ENCODE assay signal across 8 mouse cellular contexts in the genomic region with DNA sequence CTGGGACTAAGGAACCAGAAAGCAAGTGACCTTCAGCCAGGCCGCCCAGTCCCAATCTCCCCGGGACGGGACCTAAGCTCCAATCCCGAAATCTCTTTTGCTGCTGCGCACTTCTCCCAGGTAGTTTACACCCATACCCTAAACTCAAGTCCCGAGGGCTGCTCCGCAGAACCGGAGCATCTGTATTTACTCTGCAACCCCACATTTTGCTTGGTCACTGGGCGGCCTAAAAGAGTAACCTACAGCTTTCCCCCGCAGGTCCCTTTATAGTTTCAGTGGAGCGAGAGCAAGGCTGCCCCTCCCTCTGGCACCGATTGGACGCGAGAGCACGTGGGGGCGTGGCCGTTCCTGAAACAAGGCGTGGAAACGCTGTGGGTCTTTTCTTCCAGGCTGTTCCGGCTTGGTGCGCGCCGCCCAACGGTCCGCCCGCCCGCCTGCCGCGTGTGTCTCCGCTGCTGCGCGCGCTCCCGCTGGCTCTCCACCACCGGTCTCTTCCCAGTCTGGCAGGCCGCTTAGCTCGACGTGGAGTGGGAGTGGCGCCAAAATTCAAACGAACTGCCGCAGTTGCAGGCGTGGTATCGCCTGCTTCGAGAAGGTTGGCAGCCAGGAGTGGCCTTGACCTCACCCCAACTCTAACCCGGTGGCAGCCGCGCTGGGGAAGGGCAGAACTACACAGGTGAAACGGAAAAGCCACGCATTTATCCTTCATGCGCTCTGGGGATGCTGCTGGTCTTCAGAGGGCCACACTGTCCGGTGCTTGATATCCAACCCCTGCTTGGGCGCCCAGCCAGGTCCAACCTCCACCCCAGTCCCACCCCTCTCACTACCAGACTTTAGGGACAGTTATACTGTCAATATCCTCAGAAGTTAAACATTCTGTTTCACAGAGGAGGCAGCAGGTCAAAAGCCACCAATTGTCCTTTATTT. TPM values are rescaled to one million over a fixed set of nuclear protein-coding genes. Genes with fewer than 3 reads are reported as not detected.
A peak's percentile ranks its signal among the peaks of the same experiment; 100 is the strongest.
DNase-seq lines count a peak whose midpoint lies in the region; ATAC-seq lines count a peak whose summit lies in the region.
"Not testable (repeated sequence)": the region's sequence is repeated elsewhere in the genome, so short reads cannot be mapped to it uniquely, and the experiment has no call there.

No protein-coding gene starts in this region.

- H3K36me3 ChIP-seq in hindbrain, embryonic 13.5 days: not testable (repeated sequence)

- ATAC-seq in hindbrain, embryonic 13.5 days (ENCODE audit: low FRiP score): peak; percentile 99

- 1% methylated on average over 52 of the region's 52 CpGs for WGBS in hindbrain, embryonic 13.5 days

- not testable (repeated sequence) for H3K4me1 ChIP-seq in hindbrain, embryonic 13.5 days (replicated peaks)

- peak overlapping the region; percentile 70 for H3K4me2 ChIP-seq in hindbrain, embryonic 13.5 days

- H3K9me3 ChIP-seq in hindbrain, embryonic 13.5 days: not testable (repeated sequence)

- peak overlapping the region; percentile 45 for H3K4me3 ChIP-seq in hindbrain, embryonic 13.5 days

- H3K27ac ChIP-seq in hindbrain, embryonic 13.5 days: not testable (repeated sequence)

- DNase-seq in R1 (ENCODE audit: low read depth, low spot score): peak; percentile 97
- peak; percentile 80 to 85 for DNase-seq in cerebellum, postnatal 14 days
- peak; percentile 74 to 81 for DNase-seq in frontal cortex, postnatal 14 days (ENCODE audit: low spot score in 2 of 2)
- DNase-seq in layer of hippocampus, postnatal 14 days (ENCODE audit: low spot score in 2 of 2): peak; percentile 77 to 83
- peak; percentile 92 for DNase-seq in lung, postnatal 10 days
- DNase-seq in ovary, postnatal 14 days (ENCODE audit: low spot score): peak; percentile 60
- DNase-seq in thymus, postnatal 10 days (ENCODE audit: low spot score in 2 of 2): peak; percentile 46 to 49

- H3K27me3 ChIP-seq in hindbrain, embryonic 13.5 days: not testable (repeated sequence)

- H3K9ac ChIP-seq in hindbrain, embryonic 13.5 days: peak overlapping the region; percentile 68

RNA-seq across cellular contexts. Expression of gene Trim43c, which starts 19.9 kb away (rescaled TPM):
- not detected in 2 replicates for polyA plus RNA-seq in hindbrain, embryonic 13.5 days (2015; fragmentation: Nextera tagmentation; extraction: Ambion mirVana)
- total RNA-seq in layer of hippocampus, postnatal 14 days (2021): not detected
